In the genomic region with DNA sequence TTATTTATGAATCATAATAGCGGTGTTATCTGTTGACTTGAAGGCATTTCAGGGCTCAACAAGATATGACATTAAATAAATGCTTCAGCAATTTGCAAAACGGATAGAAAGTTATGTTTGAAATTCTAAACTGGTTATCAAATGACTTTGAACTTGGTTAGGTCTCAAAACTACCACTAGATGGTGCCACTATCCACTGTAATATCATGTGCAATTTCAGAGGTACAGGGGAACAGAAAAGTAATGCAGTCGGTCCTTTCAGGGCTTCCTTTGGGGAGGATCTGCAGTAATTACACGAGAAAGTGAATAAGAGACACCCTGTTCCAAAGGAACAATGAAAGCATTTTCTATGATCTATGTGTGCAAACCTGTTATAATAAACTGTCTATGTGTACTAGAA, we compare ENCODE assay signal across 9 mouse cellular contexts.
DNase-seq lines count a peak whose midpoint lies in the region; TF ChIP-seq lines count a peak whose summit lies in the region.
"Had no signal": no experiment of that assay in that cellular context is flagged by ENCODE, and none has a peak within 500 bp of the region (broad histone marks: within the 10 kb centered on the region; RNA-seq: fewer than 3 reads in every experiment).

No protein-coding gene starts in this region.

- intact Hi-C loops in left cerebral cortex, adult 2 months (cut with DNase I) = loop anchor here (1.0 to 5.0 kb wide), 3 partner anchors 84 to 916 kb away; a partner anchor contains a TSS

- no peak overlapping the region for H3K4me3 ChIP-seq in left cerebral cortex, adult 2 months
- H3K4me3 ChIP-seq: megakaryocyte, embryonic 14.5 days had no signal

- no peak overlapping the region for H3K27ac ChIP-seq in left cerebral cortex, adult 2 months

- TF ChIP-seq CTCF in left cerebral cortex, adult 2 months (IDR thresholded peaks at IDR 0.05) = peak; percentile 86

- DNase-seq in adrenal gland, postnatal 14 days = peak; percentile 41
- no peak for DNase-seq in adrenal gland, postnatal 25 days
- DNase-seq in left cerebral cortex, adult 2 months (ENCODE audit: extremely low spot score in 1 of 2, low spot score in 2 of 2) = no peak
- DNase-seq in left cerebral cortex, adult 8-10 months (ENCODE audit: low spot score in 2 of 2) = no peak
- peak; percentile 79 for DNase-seq in brain, adult 2 months (ENCODE audit: low read depth, low spot score)
- peak; percentile 68 for DNase-seq in induced T-regulatory cell, adult 2 months (ENCODE audit: low read depth)
- DNase-seq in adrenal gland, postnatal 4 days (ENCODE audit: low spot score in 2 of 2) = no peak
- DNase-seq in urinary bladder, postnatal 14 days (ENCODE audit: low spot score) = no peak

Comparison
In these comparisons a context has a peak if more than half of its experiments do, and no peak if none do; other contexts are left out.
1. DNase-seq: peak in adrenal gland, postnatal 14 days (single experiment), brain, adult 2 months (single experiment) and induced T-regulatory cell, adult 2 months (single experiment); none in adrenal gland, postnatal 25 days (single experiment), left cerebral cortex, adult 2 months (0 of 2), left cerebral cortex, adult 8-10 months (0 of 2), adrenal gland, postnatal 4 days (0 of 2) and urinary bladder, postnatal 14 days (single experiment).